Mouse (Mus musculus) macrophage (primary cell): Measurements from ENCODE around the gene Mrpl1. TPM values are rescaled to one million over a fixed set of nuclear protein-coding genes. Genes with fewer than 3 reads are reported as not detected.

Experiments used
- H3K27ac ChIP-seq: fragments of 350-480 bp; formaldehyde crosslinking; 2 replicates; pipeline ENCODE4 v1.9.0; 2021
- H3K36me3 ChIP-seq: fragments of 350-480 bp; formaldehyde crosslinking; 2 replicates; pipeline ENCODE4 v1.9.0; 2021; ENCODE audit errors: inconsistent target
- H3K4me3 ChIP-seq: fragments of 350-480 bp; formaldehyde crosslinking; 2 replicates; pipeline ENCODE4 v1.9.0; 2021; ENCODE audit errors: inconsistent target
- H3K79me2 ChIP-seq: fragments of 350-480 bp; formaldehyde crosslinking; 2 replicates; pipeline ENCODE4 v1.9.0; 2021; ENCODE audit errors: inconsistent target
- WGBS: methylation state at CpG from one replicate; pipeline ENCODE4 v1.1.7; 2026; ENCODE audit warnings: inconsistent platforms; ENCODE audit not compliant: missing documents; 5-methylcytosine and 5-hydroxymethylcytosine counted together
- polyA plus RNA-seq: library from polyadenylated mRNA; stranded (reverse); fragments of 250-400 nt; gene quantifications from 3 replicates; pipeline ENCODE4 v1.2.4, GENCODE M21; 2018; ENCODE audit warnings: inconsistent platforms
- total RNA-seq, 78 experiments: library from RNA; depleted of rRNA; stranded (reverse); fragments of 250-400 nt; gene quantifications; 1 replicate in 9 of 78; 2 replicates in 24 of 78; 3 replicates in 43 of 78; 4 replicates in 2 of 78; pipeline ENCODE4 v1.2.4; 2018; ENCODE audit warnings: inconsistent platforms in 56 of 78

Mrpl1 gene
- total RNA-seq (2018; cell fraction: chromatin; rRNA removed) = 10 to 100 TPM in 24 of 26 experiments, 1 to 10 TPM in 2; 6.9 to 45.5 (median 28.1) TPM
- 10 to 100 TPM in 25 of 26 experiments, 1 to 10 TPM in 1; 8.2 to 23.7 (median 16.0) TPM for total RNA-seq (2018; cell fraction: cytosol; rRNA removed)
- total RNA-seq (2018; cell fraction: nucleus; rRNA removed) = 10 to 100 TPM in 22 of 26 experiments, 1 to 10 TPM in 4; 7.2 to 42.6 (median 18.2) TPM
- 13.0 to 20.4 TPM (median 15.7 TPM) in 3 replicates for polyA plus RNA-seq

GRCm38 (mm10) chr5:96209459-96209858 is at the start of gene Mrpl1:
Mrpl1 (plus strand) TSS chr5:96209493.
- Histone ChIP-seq H3K4me3 (peak within 1 kb of the TSS; percentile 96), H3K79me2 (peaks cover 44% of the 10 kb centered on the region), H3K27ac (peak within 1 kb of the TSS; percentile 84), H3K36me3 (0 out of 2 replicates have a peak, but pooled peaks cover 4% of the 10 kb centered on the region)
- WGBS = under 1% methylated on average over 17 of the region's 17 CpGs

GRCm38 (mm10) chr5:96160467-96161262 is 48.6 kb upstream of the Mrpl1 start:
- under 1% methylated on average over 49 of the region's 50 CpGs for WGBS
- H3K27ac ChIP-seq = peak overlapping the region; percentile 82

GRCm38 (mm10) chr5:96161263-96161577 is 48.1 kb upstream of the Mrpl1 start:
- peak overlapping the region; percentile 50 for H3K4me3 ChIP-seq
- WGBS = under 1% methylated on average over 33 of the region's 45 CpGs
- H3K27ac ChIP-seq = peak overlapping the region; percentile 56
- no peaks in the 10 kb centered on the region for H3K36me3 ChIP-seq
- peaks cover 50% of the 10 kb centered on the region for H3K79me2 ChIP-seq

More at GRCm38 (mm10) chr5:96160467-96161262, 48.6 kb upstream of the Mrpl1 start:
- Histone ChIP-seq H3K4me3 (peak overlapping the region; percentile 70), H3K79me2 (peaks cover 56% of the 10 kb centered on the region), H3K36me3 (no peaks in the 10 kb centered on the region)

GRCm38 (mm10) chr5:96161578-96162398 is 47.5 kb upstream of the Mrpl1 start:
- Histone ChIP-seq H3K4me3 (peak overlapping the region; percentile 62), H3K36me3 (no peaks in the 10 kb centered on the region), H3K79me2 (peaks cover 45% of the 10 kb centered on the region), H3K27ac (peak overlapping the region; percentile 56)
- WGBS = 1% methylated on average over 85 of the region's 114 CpGs

GRCm38 (mm10) chr5:96162399-96163331 is 46.6 kb upstream of the Mrpl1 start:
- Histone ChIP-seq H3K27ac (peak overlapping the region; percentile 83), H3K36me3 (no peaks in the 10 kb centered on the region), H3K79me2 (peaks cover 36% of the 10 kb centered on the region), H3K4me3 (peak overlapping the region; percentile 62)
- under 1% methylated on average over 54 of the region's 56 CpGs for WGBS

GRCm38 (mm10) chr5:96163396-96164020 is 45.8 kb upstream of the Mrpl1 start:
- Histone ChIP-seq H3K79me2 (peaks cover 27% of the 10 kb centered on the region), H3K36me3 (no peaks in the 10 kb centered on the region), H3K27ac (peak overlapping the region; percentile 83), H3K4me3 (peak overlapping the region; percentile 62)
- 0% methylated on average over 1 of the region's 1 CpGs for WGBS

- peak within 1 kb of the TSS; percentile 62 for H3K4me3 ChIP-seq
- 0% methylated on average over 5 of the region's 5 CpGs for WGBS
- H3K79me2 ChIP-seq = peaks cover 22% of the 10 kb centered on the region
- H3K36me3 ChIP-seq = no peaks in the 10 kb centered on the region
- H3K27ac ChIP-seq = peak within 1 kb of the TSS; percentile 83
These were observed 45.3 kb upstream of the Mrpl1 start, which contains the start of gene Cnot6l for GRCm38 (mm10) chr5:96164021-96164411. Cnot6l (minus strand) TSS chr5:96164171.

GRCm38 (mm10) chr5:96166761-96167160 is 42.5 kb upstream of the Mrpl1 start:
- 96% methylated on average over 2 of the region's 2 CpGs for WGBS

GRCm38 (mm10) chr5:96170443-96170842 is 38.9 kb upstream of the Mrpl1 start:
- Histone ChIP-seq H3K27ac (no peak overlapping the region), H3K36me3 (no peaks in the 10 kb centered on the region), H3K4me3 (no peak overlapping the region), H3K79me2 (no peaks in the 10 kb centered on the region)
- 79% methylated on average over 3 of the region's 3 CpGs for WGBS

More at GRCm38 (mm10) chr5:96166761-96167160, 42.5 kb upstream of the Mrpl1 start:
- Histone ChIP-seq H3K27ac (no peak overlapping the region), H3K36me3 (no peaks in the 10 kb centered on the region), H3K79me2 (no peaks in the 10 kb centered on the region), H3K4me3 (no peak overlapping the region)

GRCm38 (mm10) chr5:96171765-96172164 is 37.5 kb upstream of the Mrpl1 start:
- WGBS = 85% methylated on average over 4 of the region's 4 CpGs

GRCm38 (mm10) chr5:96176121-96176520 is 33.2 kb upstream of the Mrpl1 start:
- Histone ChIP-seq H3K79me2 (no peaks in the 10 kb centered on the region), H3K27ac (no peak overlapping the region), H3K36me3 (no peaks in the 10 kb centered on the region), H3K4me3 (no peak overlapping the region)
- WGBS = 89% methylated on average over 9 of the region's 9 CpGs

More at GRCm38 (mm10) chr5:96171765-96172164, 37.5 kb upstream of the Mrpl1 start:
- Histone ChIP-seq H3K27ac (no peak overlapping the region), H3K4me3 (no peak overlapping the region), H3K36me3 (no peaks in the 10 kb centered on the region), H3K79me2 (no peaks in the 10 kb centered on the region)

- H3K4me3 ChIP-seq = no peak overlapping the region
- H3K27ac ChIP-seq = peak overlapping the region; percentile 54
- no peaks in the 10 kb centered on the region for H3K36me3 ChIP-seq
- WGBS = 15% methylated on average over 8 of the region's 11 CpGs
- no peaks in the 10 kb centered on the region for H3K79me2 ChIP-seq
These were observed 32.4 kb upstream of the Mrpl1 start for GRCm38 (mm10) chr5:96176879-96177358.

GRCm38 (mm10) chr5:96183211-96183610 is 26.1 kb upstream of the Mrpl1 start:
- no peaks in the 10 kb centered on the region for H3K36me3 ChIP-seq
- 100% methylated on average over 2 of the region's 2 CpGs for WGBS
- H3K27ac ChIP-seq = no peak overlapping the region
- no peaks in the 10 kb centered on the region for H3K79me2 ChIP-seq
- H3K4me3 ChIP-seq = no peak overlapping the region
